Mouse (Mus musculus): ENCODE data around the gene C1s2. TPM values are rescaled to one million over a fixed set of nuclear protein-coding genes. Genes with fewer than 3 reads are reported as not detected.
"Not testable (repeated sequence)": the region's sequence is repeated elsewhere in the genome, so short reads cannot be mapped to it uniquely, and the experiment has no call there.

Gene C1s2
- polyA plus RNA-seq, 1 experiment = 0.18 TPM

GRCm38 (mm10) chr6:124630763-124631162 lies 5.1 kb downstream of the C1s2 start:
- Histone ChIP-seq H3K27me3 (ENCODE audit: control insufficient read depth, insufficient read depth, low read length) (no peaks in the 10 kb centered on the region), H3K4me3 (replicated peaks; ENCODE audit: insufficient read depth, low read depth, low read length) (no peak overlapping the region), H3K27ac (ENCODE audit: insufficient read depth, low read length) (no peak overlapping the region), H3K4me1 (ENCODE audit: control insufficient read depth, insufficient read depth, low read length) (no peaks in the 10 kb centered on the region)
- TF ChIP-seq POLR2A (IDR thresholded peaks at IDR 0.05; ENCODE audit: borderline replicate concordance, insufficient read depth, low read length) (no peak), CTCF (IDR thresholded peaks at IDR 0.05; ENCODE audit: borderline replicate concordance, insufficient read depth, low read depth, low read length) (no peak)
- 89% methylated on average over 4 of the region's 4 CpGs for WGBS
- DNase-seq = no peak

DNA sequence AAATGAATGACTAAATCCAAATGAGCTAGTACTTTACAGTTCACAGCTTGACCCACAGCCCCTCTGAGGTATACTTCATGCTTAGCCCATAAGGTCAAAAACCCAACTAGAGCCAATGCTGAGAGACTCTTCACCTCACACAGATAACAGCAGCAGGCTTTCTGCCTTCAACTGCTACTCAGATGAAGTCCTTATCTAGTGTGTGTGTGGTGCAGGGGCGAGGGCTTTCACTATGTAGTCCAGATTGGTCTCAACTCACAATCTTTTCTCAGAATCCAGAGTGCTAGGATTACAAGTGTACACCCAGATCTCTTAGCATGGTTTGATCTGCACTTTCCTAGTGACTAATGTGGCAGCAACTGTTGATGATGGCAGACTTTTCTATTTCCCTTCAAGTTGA lies 9.7 kb downstream of the C1s2 start:
- DNase-seq; H3K27ac ChIP-seq (ENCODE audit: insufficient read depth, low read length); H3K4me1 ChIP-seq (ENCODE audit: control insufficient read depth, insufficient read depth, low read length); H3K27me3 ChIP-seq (ENCODE audit: control insufficient read depth, insufficient read depth, low read length); H3K4me3 ChIP-seq (replicated peaks; ENCODE audit: insufficient read depth, low read depth, low read length): not testable (repeated sequence)
- WGBS = 58% methylated on average over 1 of the region's 1 CpGs

DNA sequence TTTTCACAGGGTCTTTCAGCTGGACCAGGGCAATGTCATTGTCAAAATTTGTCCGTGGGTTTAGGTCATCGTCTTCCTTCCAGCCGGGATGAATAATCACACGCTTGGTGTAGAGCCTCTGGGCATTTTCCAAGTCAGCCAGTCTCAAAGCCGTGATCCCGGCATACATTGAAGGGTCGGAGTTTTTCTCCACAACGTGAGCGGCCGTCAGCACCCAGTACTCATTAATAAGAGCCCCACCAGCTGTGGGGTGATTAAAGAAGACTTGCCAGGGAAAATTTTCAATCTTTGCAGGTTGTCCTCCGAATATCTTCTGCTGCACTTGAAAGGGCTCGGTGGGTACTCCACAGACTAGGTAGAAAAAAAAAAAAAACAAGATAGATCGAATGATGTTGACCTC lies 10.3 kb downstream of the C1s2 start:
- DNase-seq = no peak
- WGBS = 86% methylated on average over 13 of the region's 13 CpGs
- Histone ChIP-seq H3K27ac (ENCODE audit: insufficient read depth, low read length) (no peak overlapping the region), H3K4me3 (replicated peaks; ENCODE audit: insufficient read depth, low read depth, low read length) (no peak overlapping the region), H3K27me3 (ENCODE audit: control insufficient read depth, insufficient read depth, low read length) (no peaks in the 10 kb centered on the region), H3K4me1 (ENCODE audit: control insufficient read depth, insufficient read depth, low read length) (no peaks in the 10 kb centered on the region)
- TF ChIP-seq CTCF (IDR thresholded peaks at IDR 0.05; ENCODE audit: borderline replicate concordance, insufficient read depth, low read depth, low read length) (no peak), POLR2A (IDR thresholded peaks at IDR 0.05; ENCODE audit: borderline replicate concordance, insufficient read depth, low read length) (no peak)

GRCm38 (mm10) chr6:124602031-124602430 lies 33.9 kb downstream of the C1s2 start:
- 93% methylated on average over 4 of the region's 4 CpGs for WGBS
- Histone ChIP-seq H3K27me3 (ENCODE audit: control insufficient read depth, insufficient read depth, low read length) (no peaks in the 10 kb centered on the region), H3K4me1 (ENCODE audit: control insufficient read depth, insufficient read depth, low read length) (no peaks in the 10 kb centered on the region), H3K27ac (ENCODE audit: insufficient read depth, low read length) (no peak overlapping the region), H3K4me3 (replicated peaks; ENCODE audit: insufficient read depth, low read depth, low read length) (no peak overlapping the region)
- no peak for TF ChIP-seq POLR2A (IDR thresholded peaks at IDR 0.05; ENCODE audit: borderline replicate concordance, insufficient read depth, low read length)
- TF ChIP-seq CTCF (IDR thresholded peaks at IDR 0.05; ENCODE audit: borderline replicate concordance, insufficient read depth, low read depth, low read length) = no peak
- DNase-seq = no peak

DNA sequence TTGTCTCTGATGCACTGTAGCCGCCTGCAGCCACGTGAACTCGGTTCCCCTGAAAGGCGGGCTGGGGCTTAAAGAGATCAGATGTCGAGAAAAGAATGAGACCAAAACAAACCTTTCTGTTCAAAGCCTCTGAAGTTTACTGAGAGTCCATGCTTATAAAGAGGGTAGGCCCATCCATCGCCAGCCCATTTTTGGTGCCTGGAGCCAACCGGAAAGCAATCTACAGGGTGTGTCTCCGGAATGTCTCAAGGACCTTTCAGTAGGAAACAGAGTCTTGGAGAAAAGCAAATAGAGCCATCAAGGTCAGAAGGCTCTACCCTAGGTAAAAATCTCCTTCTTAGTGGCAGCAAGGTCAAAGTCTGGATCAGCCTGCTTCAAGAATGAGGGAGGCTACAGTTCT lies 42.8 kb downstream of the C1s2 start:
- no peaks in the 10 kb centered on the region for H3K4me1 ChIP-seq (ENCODE audit: control insufficient read depth, insufficient read depth, low read length)
- TF ChIP-seq POLR2A (IDR thresholded peaks at IDR 0.05; ENCODE audit: borderline replicate concordance, insufficient read depth, low read length) = no peak
- no peak for TF ChIP-seq CTCF (IDR thresholded peaks at IDR 0.05; ENCODE audit: borderline replicate concordance, insufficient read depth, low read depth, low read length)
- H3K27me3 ChIP-seq (ENCODE audit: control insufficient read depth, insufficient read depth, low read length) = no peaks in the 10 kb centered on the region
- H3K27ac ChIP-seq (ENCODE audit: insufficient read depth, low read length) = no peak overlapping the region
- no peak overlapping the region for H3K4me3 ChIP-seq (replicated peaks; ENCODE audit: insufficient read depth, low read depth, low read length)
- no peak for DNase-seq
- WGBS = 84% methylated on average over 8 of the region's 8 CpGs

DNA sequence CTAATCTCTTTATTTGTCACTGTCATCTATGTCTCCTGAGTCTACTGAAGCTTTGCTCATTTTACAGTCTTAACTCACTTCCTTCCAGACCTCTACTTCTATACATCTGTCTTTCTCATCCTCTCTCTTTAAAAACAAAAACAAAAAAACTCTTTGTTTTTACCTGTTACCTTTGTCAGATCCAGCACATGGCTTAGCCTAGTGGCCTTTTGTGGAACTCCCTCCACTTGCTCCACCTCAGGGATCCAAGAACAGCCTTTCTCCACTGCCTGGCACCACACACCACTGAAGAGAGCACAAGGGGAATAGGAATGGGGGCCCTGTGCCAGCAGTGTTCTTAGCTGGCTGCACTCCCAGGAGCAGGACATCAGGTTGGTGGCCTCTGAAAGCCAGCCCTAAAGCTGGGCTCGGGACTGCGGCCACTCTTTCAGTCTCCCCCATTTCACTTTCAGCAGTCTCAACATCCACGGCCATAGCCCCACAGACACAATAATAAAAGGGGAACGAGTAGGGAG lies 43.6 kb downstream of the C1s2 start:
- TF ChIP-seq CTCF (IDR thresholded peaks at IDR 0.05; ENCODE audit: borderline replicate concordance, insufficient read depth, low read depth, low read length) (no peak), POLR2A (IDR thresholded peaks at IDR 0.05; ENCODE audit: borderline replicate concordance, insufficient read depth, low read length) (no peak)
- 25% methylated on average over 4 of the region's 4 CpGs for WGBS
- Histone ChIP-seq H3K27ac (ENCODE audit: insufficient read depth, low read length) (no peak overlapping the region), H3K27me3 (ENCODE audit: control insufficient read depth, insufficient read depth, low read length) (no peaks in the 10 kb centered on the region), H3K4me3 (replicated peaks; ENCODE audit: insufficient read depth, low read depth, low read length) (no peak overlapping the region), H3K4me1 (ENCODE audit: control insufficient read depth, insufficient read depth, low read length) (no peaks in the 10 kb centered on the region)
- peak; percentile 22 to 27 for DNase-seq

GRCm38 (mm10) chr6:124588771-124589170 lies 47.1 kb downstream of the C1s2 start:
- no peak for DNase-seq
- Histone ChIP-seq H3K27ac (ENCODE audit: insufficient read depth, low read length) (no peak overlapping the region), H3K27me3 (ENCODE audit: control insufficient read depth, insufficient read depth, low read length) (no peaks in the 10 kb centered on the region), H3K4me3 (replicated peaks; ENCODE audit: insufficient read depth, low read depth, low read length) (no peak overlapping the region), H3K4me1 (ENCODE audit: control insufficient read depth, insufficient read depth, low read length) (no peaks in the 10 kb centered on the region)
- TF ChIP-seq POLR2A (IDR thresholded peaks at IDR 0.05; ENCODE audit: borderline replicate concordance, insufficient read depth, low read length) (no peak), CTCF (IDR thresholded peaks at IDR 0.05; ENCODE audit: borderline replicate concordance, insufficient read depth, low read depth, low read length) (no peak)

GRCm38 (mm10) chr6:124586266-124586665 lies 49.6 kb downstream of the C1s2 start:
- 69% methylated on average over 4 of the region's 4 CpGs for WGBS
- no peaks in the 10 kb centered on the region for H3K4me1 ChIP-seq (ENCODE audit: control insufficient read depth, insufficient read depth, low read length)
- TF ChIP-seq CTCF (IDR thresholded peaks at IDR 0.05; ENCODE audit: borderline replicate concordance, insufficient read depth, low read depth, low read length) = no peak
- TF ChIP-seq POLR2A (IDR thresholded peaks at IDR 0.05; ENCODE audit: borderline replicate concordance, insufficient read depth, low read length) = no peak
- no peaks in the 10 kb centered on the region for H3K27me3 ChIP-seq (ENCODE audit: control insufficient read depth, insufficient read depth, low read length)
- H3K4me3 ChIP-seq (replicated peaks; ENCODE audit: insufficient read depth, low read depth, low read length) = no peak overlapping the region
- no peak overlapping the region for H3K27ac ChIP-seq (ENCODE audit: insufficient read depth, low read length)
- no peak for DNase-seq

Data from cerebellum, adult 2 months (tissue).